Mouse (Mus musculus) neural tube, embryonic 15.5 days (tissue): ENCODE results near the gene Birc7. TPM values are rescaled to one million over a fixed set of nuclear protein-coding genes. Genes with fewer than 3 reads are reported as not detected.
A peak's percentile ranks its signal among the peaks of the same experiment; 100 is the strongest.

ENCODE experiments used
- ATAC-seq: fragments of 200-750 bp; cut with Nextera tagmentation; 2 replicates; pipeline ENCODE4 v1.8.0; 2017; ENCODE audit warnings: mild to moderate bottlenecking, moderate TSS enrichment, moderate library complexity; ENCODE audit not compliant: low FRiP score
- H3K27ac ChIP-seq: fragments of 300-500 bp; sonication (generic); replicated peaks from 2 replicates; pipeline ENCODE4 v1.5.1; 2015; ENCODE audit warnings: mild to moderate bottlenecking, inconsistent platforms
- H3K27me3 ChIP-seq: fragments of 300-500 bp; sonication (generic); replicated peaks from 2 replicates; pipeline ENCODE4 v1.6.1; 2015; ENCODE audit warnings: inconsistent platforms
- H3K36me3 ChIP-seq: fragments of 300-500 bp; sonication (generic); 2 replicates; pipeline ENCODE4 v1.6.1; 2015; ENCODE audit warnings: inconsistent platforms
- H3K4me1 ChIP-seq: fragments of 300-500 bp; sonication (generic); 2 replicates; pipeline ENCODE4 v1.6.1; 2015; ENCODE audit warnings: inconsistent platforms
- H3K4me2 ChIP-seq: fragments of 300-500 bp; sonication (generic); 2 replicates; pipeline ENCODE4 v1.6.1; 2015; ENCODE audit warnings: inconsistent platforms, mild to moderate bottlenecking, moderate library complexity
- H3K4me3 ChIP-seq: fragments of 300-500 bp; sonication (generic); replicated peaks from 2 replicates; pipeline ENCODE4 v1.5.1; 2015; ENCODE audit warnings: mild to moderate bottlenecking, inconsistent platforms
- H3K9ac ChIP-seq: fragments of 300-500 bp; sonication (generic); replicated peaks from 2 replicates; pipeline ENCODE4 v1.6.1; 2015; ENCODE audit warnings: mild to moderate bottlenecking, inconsistent platforms
- H3K9me3 ChIP-seq: fragments of 300-500 bp; sonication (generic); replicated peaks from 2 replicates; pipeline ENCODE4 v1.6.1; 2016; ENCODE audit warnings: inconsistent platforms
- WGBS: fragments of 180-500 bp; shearing (Covaris S2); methylation state at CpG from one replicate; pipeline ENCODE4 v1.1.7; 2015; ENCODE audit warnings: mixed read lengths; 5-methylcytosine and 5-hydroxymethylcytosine counted together
- polyA plus RNA-seq: library from polyadenylated mRNA; unstranded; fragments of >200 nt; fragmentation: Nextera tagmentation; extraction: Ambion mirVana; gene quantifications from 2 replicates; pipeline ENCODE4 v1.2.1, GENCODE M21; 2015

Birc7 gene
- polyA plus RNA-seq, 1 experiment from 2014 or later = not detected

DNA sequence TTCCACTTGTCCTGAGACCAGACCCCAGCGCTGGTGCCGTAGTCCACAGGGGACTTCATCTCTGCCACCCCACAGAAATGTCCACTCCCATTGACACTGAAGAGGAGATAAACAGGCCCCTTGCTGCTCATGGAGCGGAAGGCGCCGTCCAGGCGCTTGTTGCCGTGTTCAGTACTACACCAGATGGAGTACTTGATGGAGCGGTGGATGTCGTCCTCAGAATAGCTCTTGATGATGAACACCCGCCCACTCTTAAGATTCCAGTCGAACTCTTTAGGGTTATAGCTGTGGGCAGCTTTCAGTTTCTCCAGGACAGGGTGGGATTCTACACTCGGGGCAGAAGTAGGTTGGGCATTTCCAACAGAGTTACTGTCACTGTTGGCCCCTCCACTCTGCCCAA lies 17.9 kb upstream of the Birc7 start:
- no peak overlapping the region for H3K27ac ChIP-seq
- 0 out of 2 replicates have a peak, but pooled peaks cover 3% of the 10 kb centered on the region for H3K4me1 ChIP-seq
- H3K36me3 ChIP-seq = peaks cover 63% of the 10 kb centered on the region
- ATAC-seq = no peak
- H3K9ac ChIP-seq = no peak overlapping the region
- H3K4me3 ChIP-seq = no peak overlapping the region
- H3K27me3 ChIP-seq = no peaks in the 10 kb centered on the region
- WGBS = 96% methylated on average over 12 of the region's 12 CpGs
- H3K4me2 ChIP-seq = no peak overlapping the region
- H3K9me3 ChIP-seq = no peaks in the 10 kb centered on the region

DNA sequence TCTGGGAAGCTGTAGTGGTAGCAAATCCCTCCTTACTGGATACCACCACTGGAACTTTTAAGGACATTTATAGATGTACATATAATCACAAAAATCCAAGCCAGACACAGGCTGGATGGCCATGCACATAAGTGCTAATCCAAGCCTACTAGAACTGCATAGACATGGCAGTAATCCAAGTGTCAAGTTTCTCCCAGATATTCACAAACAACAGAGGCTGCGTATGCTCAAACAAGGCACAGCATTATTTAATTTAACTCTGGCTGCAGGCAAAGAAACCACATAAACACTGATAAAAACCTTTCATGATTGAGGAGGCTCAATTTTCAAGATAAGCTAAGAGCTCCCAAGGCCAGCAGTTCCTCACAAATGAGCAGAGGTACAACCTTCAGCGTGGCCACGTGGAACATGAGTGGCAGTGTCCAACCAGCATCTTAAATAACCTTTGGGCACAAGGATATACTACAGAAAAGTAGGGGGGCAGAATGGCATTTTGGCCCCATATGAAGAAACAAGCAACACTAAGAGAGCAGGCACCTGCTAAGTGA lies 12.9 kb upstream of the Birc7 start:
- Histone ChIP-seq H3K4me1 (peaks cover 31% of the 10 kb centered on the region), H3K4me3 (no peak overlapping the region), H3K27ac (no peak overlapping the region), H3K27me3 (no peaks in the 10 kb centered on the region), H3K9me3 (no peaks in the 10 kb centered on the region), H3K9ac (no peak overlapping the region), H3K4me2 (no peak overlapping the region), H3K36me3 (peaks cover 63% of the 10 kb centered on the region)
- 90% methylated on average over 3 of the region's 3 CpGs for WGBS
- no peak for ATAC-seq

DNA sequence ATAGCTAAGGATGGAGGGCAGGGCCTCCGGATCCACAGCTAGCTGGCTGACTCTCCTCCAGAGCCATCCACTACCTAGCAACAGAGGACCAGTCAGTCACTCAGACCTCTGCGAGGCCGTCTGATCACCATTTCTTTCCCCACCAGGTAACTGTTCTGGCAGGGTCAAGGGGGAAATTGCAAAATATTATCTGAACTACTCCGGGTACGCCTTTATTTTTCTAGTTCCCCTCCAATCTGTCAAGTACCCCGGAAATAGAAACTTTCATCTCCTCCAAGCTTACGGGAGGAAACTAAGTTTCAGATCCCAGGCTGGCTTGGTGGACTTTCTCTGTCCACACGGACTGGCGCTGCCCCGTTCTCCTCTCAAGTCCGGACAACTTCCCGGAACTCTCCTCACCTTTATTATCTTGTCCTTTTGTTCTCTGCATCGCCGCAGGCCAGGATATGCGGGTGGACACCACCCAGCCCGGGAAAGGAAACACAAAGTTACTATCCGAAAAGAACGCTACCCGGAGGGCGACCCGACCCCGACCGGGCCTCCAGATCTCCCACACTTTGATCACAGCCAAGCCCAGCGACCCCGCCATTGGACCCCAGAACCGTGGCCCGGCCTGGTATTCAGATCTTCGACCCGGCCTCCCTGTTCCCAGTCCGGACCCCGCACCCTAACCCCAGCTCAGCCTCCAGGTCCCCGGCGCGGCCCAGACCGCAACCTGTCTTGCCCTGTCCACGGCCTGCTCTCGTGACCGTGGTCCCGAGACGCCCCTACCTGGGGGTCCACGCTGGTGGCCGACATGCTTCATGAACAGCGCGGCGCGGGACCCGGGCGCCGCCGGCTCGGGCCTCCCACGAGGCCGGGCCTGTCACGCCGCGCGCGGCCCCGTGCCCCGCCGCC lies 8.7 kb upstream of the Birc7 start:
- H3K4me1 ChIP-seq = peaks cover 35% of the 10 kb centered on the region
- H3K4me3 ChIP-seq = peak overlapping the region; percentile 100
- no peaks in the 10 kb centered on the region for H3K9me3 ChIP-seq
- peaks cover 28% of the 10 kb centered on the region for H3K36me3 ChIP-seq
- under 1% methylated on average over 61 of the region's 61 CpGs for WGBS
- peak overlapping the region; percentile 89 for H3K4me2 ChIP-seq
- H3K27me3 ChIP-seq = peaks cover 5% of the 10 kb centered on the region; the same call in 1 of the 2 replicates
- peak overlapping the region; percentile 80 for H3K27ac ChIP-seq
- H3K9ac ChIP-seq = peak overlapping the region; percentile 99
- ATAC-seq = peak; percentile 64

DNA sequence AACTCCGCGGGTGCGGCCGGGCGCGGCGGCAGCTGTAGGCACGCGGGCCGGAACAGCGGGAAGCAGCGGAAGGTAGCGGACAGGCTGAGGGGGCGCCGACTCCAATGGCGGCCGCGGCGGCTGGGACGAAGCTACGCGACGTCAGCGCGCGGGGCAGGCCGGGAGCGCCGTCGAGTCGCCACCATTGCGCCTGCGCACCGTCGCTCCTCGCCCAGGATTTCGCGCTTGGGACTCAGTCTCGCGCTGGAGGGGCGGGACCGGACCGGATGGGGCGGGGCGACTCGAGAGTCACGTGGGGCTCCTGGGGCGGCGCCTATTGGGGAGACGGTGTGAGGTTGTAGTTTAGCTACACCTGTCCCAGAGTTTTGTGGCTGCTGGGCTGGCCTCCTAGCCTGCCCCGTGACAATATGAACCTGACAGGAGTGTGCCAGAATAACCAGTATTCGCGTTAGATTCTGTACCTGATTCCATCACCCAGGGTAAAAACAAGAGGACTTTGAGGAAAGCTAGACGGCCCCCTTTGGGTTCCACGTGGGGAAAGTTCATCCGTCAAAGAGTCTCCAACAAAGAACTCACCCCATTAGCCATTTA lies 7.9 kb upstream of the Birc7 start, which contains the start of gene Ythdf1:
TSS of gene Ythdf1 (minus strand) at position 140 of the 591 bp plus-strand sequence.
- Histone ChIP-seq H3K4me3 (peak within 1 kb of the TSS; percentile 100), H3K27ac (peak within 1 kb of the TSS; percentile 80), H3K4me1 (peaks cover 33% of the 10 kb centered on the region), H3K27me3 (peaks cover 5% of the 10 kb centered on the region; the same call in 1 of the 2 replicates), H3K36me3 (peaks cover 22% of the 10 kb centered on the region), H3K9ac (peak within 1 kb of the TSS; percentile 99), H3K9me3 (no peaks in the 10 kb centered on the region), H3K4me2 (peak within 1 kb of the TSS; percentile 89)
- peak; percentile 95 for ATAC-seq
- 1% methylated on average over 46 of the region's 56 CpGs for WGBS

DNA sequence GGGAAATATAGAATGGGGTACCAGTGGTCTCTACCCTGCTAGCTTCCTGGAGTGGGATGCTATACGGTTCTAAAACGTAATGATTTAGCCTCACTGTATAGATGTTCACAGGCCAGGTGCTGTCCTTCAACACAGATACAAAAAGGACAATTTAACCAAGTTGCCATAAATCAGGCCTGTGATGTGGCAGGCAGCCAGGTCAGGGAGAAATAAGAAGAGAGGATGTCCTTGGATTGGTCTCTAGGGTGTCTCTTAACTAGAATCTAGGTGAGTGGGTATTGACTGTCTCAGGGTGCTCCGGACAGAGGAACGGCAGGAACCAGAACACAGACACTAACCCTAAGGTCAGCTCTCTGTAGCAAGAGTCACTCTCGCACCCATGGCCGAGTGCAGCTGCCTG lies 6.1 kb upstream of the Birc7 start:
- H3K9ac ChIP-seq = no peak overlapping the region
- H3K9me3 ChIP-seq = no peaks in the 10 kb centered on the region
- ATAC-seq = no peak
- H3K4me2 ChIP-seq = no peak overlapping the region
- no peak overlapping the region for H3K4me3 ChIP-seq
- H3K4me1 ChIP-seq = peaks cover 25% of the 10 kb centered on the region
- no peak overlapping the region for H3K27ac ChIP-seq
- 90% methylated on average over 6 of the region's 6 CpGs for WGBS
- peaks cover 5% of the 10 kb centered on the region; the same call in 1 of the 2 replicates for H3K27me3 ChIP-seq
- H3K36me3 ChIP-seq = peaks cover 10% of the 10 kb centered on the region

DNA sequence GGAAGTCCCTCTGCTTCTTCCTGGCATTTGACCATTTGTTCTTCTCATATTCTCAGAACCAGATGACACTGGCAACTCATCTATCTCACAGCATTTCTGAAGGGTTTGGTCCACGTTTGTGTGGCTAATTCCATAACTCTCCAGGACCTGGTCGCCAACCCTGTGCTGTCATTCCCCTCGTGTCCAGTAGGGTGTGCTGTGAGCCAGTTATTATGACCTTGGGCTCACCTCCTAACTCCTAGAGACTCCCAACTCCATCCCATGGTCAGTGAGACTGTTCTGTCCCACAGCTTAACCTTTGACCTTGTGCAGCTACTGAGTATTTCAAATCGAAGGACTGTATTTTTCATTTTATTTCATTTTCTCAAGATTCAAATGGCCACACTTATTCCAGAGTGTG lies 3.6 kb upstream of the Birc7 start:
- H3K4me1 ChIP-seq = peaks cover 5% of the 10 kb centered on the region
- no peaks in the 10 kb centered on the region for H3K36me3 ChIP-seq
- H3K27me3 ChIP-seq = peaks cover 5% of the 10 kb centered on the region; the same call in 1 of the 2 replicates
- no peak overlapping the region for H3K27ac ChIP-seq
- H3K4me3 ChIP-seq = no peak overlapping the region
- no peak overlapping the region for H3K4me2 ChIP-seq
- no peak overlapping the region for H3K9ac ChIP-seq
- WGBS = 7% methylated on average over 4 of the region's 4 CpGs
- ATAC-seq = no peak
- no peaks in the 10 kb centered on the region for H3K9me3 ChIP-seq

DNA sequence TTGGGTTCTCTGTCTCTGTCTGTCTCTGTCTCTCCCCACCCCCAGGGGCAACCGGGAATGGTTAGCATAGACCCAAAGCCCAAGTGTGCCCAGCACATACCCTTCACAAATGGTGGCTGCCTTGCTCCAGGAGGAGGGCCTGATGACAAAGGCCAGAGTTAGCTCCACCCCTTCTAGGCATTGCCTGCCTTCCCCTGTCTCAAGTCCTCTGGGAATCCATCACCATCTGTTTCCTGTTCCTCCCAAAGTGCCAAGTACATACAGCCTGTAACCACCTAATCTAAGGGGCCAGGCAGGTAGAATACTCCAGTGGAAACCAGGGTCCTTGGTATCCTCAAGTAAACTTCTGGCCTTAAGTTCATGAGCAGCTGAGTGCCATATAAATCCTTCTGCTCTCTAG lies 3.6 kb downstream of the Birc7 start:
- ATAC-seq = no peak
- WGBS = 67% methylated on average over 1 of the region's 1 CpGs
- Histone ChIP-seq H3K27me3 (no peaks in the 10 kb centered on the region), H3K9ac (no peak overlapping the region), H3K4me1 (no peaks in the 10 kb centered on the region), H3K4me2 (no peak overlapping the region), H3K27ac (no peak overlapping the region), H3K36me3 (peaks cover 21% of the 10 kb centered on the region; the same call in 1 of the 2 replicates), H3K9me3 (no peaks in the 10 kb centered on the region), H3K4me3 (no peak overlapping the region)

DNA sequence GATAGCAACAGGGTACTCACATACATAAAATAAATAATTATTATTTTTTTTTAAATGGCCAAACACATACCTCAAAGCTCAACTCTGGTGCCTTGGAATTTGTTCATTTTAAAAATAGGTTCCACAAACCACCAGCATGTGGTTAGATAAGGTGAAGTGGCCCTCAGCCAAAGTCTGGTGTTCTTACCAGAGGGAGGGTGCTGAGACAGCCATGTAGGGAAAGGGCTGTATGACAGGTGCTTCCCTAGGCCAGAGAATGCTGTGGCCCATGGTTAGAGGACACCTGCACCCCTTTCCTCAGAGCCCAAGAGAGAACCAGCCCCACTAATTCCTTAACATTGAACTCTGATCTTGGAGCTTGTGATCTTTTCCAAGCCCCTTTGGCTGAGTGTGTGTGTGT lies 11.4 kb downstream of the Birc7 start:
- H3K4me3 ChIP-seq = no peak overlapping the region
- 0 out of 2 replicates have a peak, but pooled peaks cover 6% of the 10 kb centered on the region for H3K4me1 ChIP-seq
- H3K9me3 ChIP-seq = no peaks in the 10 kb centered on the region
- H3K36me3 ChIP-seq = 0 out of 2 replicates have a peak, but pooled peaks cover 22% of the 10 kb centered on the region
- no peak overlapping the region for H3K9ac ChIP-seq
- no peak overlapping the region for H3K4me2 ChIP-seq
- no peak overlapping the region for H3K27ac ChIP-seq
- no peak for ATAC-seq
- H3K27me3 ChIP-seq = no peaks in the 10 kb centered on the region

DNA sequence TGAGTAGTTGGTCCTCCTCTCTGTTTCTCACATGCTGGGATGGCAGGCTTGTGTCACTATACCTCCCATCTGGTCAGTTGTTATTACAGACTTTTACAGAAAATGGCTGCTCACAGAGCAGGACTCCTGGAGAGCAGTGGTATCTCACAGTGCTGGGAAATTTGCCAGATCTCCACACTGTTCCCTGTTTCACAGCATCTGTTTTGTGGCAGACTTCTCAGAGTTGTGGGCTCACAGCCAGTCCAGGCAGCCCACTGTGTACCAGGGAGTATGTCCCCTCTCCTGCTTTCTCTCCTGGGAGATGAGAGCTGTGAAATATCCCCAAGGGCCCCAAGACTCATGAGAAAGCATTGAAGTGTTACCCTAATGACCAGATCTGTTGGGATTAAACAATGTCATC lies 13.0 kb downstream of the Birc7 start:
- H3K4me3 ChIP-seq = no peak overlapping the region
- no peak overlapping the region for H3K4me2 ChIP-seq
- 0 out of 2 replicates have a peak, but pooled peaks cover 6% of the 10 kb centered on the region for H3K4me1 ChIP-seq
- H3K27ac ChIP-seq = peak overlapping the region; percentile 33; the same call in 1 of the 2 replicates
- H3K27me3 ChIP-seq = no peaks in the 10 kb centered on the region
- 0 out of 2 replicates have a peak, but pooled peaks cover 13% of the 10 kb centered on the region for H3K36me3 ChIP-seq
- H3K9ac ChIP-seq = no peak overlapping the region
- peak; percentile 55; the same call in 1 of the 2 replicates for ATAC-seq
- H3K9me3 ChIP-seq = no peaks in the 10 kb centered on the region

DNA sequence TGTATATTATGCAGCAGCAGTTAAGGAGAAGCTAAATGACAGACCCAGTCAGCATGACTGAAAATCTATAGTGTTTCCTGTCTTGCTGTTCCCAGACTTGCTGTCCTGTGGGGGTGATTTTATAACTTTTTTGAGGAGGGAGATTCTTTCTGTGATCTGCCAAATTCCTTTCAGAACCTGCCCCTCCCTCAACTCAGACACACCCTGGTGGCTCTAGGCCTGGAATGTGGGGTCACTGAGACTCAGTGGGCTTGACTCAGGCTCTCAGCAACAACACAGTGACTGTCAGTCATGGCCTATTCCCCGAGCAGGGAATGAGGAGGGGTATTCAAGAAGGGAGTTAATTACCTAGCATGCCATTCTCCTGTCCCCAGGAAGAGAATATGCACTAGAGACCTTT lies 21.1 kb downstream of the Birc7 start:
- WGBS = 22% methylated on average over 1 of the region's 1 CpGs
- H3K4me1 ChIP-seq = peaks cover 35% of the 10 kb centered on the region
- no peak overlapping the region for H3K4me2 ChIP-seq
- H3K27me3 ChIP-seq = no peaks in the 10 kb centered on the region
- no peaks in the 10 kb centered on the region for H3K36me3 ChIP-seq
- no peaks in the 10 kb centered on the region for H3K9me3 ChIP-seq
- ATAC-seq = no peak
- no peak overlapping the region for H3K9ac ChIP-seq
- no peak overlapping the region for H3K27ac ChIP-seq
- H3K4me3 ChIP-seq = no peak overlapping the region

DNA sequence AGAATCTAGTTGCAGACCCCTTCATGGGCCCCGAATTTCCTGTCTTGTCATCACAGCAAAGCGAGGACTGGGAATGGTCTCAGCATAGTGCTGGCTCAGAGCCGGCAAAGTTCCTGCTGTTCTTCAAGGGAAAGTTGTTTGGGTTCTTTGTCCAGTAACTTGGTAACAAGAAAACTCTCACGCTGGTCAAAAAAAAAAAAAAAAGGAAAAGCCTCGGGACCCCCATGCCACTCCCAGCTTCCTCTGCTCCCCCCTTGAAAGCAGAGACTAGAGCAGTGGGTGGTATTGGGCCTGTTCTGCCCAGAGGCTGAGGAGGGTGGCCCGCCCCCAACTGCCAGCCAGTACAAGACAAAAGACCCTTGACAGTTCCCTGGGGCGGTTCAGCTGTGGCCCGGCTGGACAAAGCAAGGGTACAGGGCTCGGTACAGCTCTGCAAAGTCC lies 23.9 kb downstream of the Birc7 start:
- Histone ChIP-seq H3K4me2 (peak overlapping the region; percentile 82), H3K4me1 (peaks cover 39% of the 10 kb centered on the region), H3K4me3 (peak overlapping the region; percentile 65), H3K9ac (peak overlapping the region; percentile 78; the same call in 1 of the 2 replicates), H3K36me3 (no peaks in the 10 kb centered on the region), H3K9me3 (no peaks in the 10 kb centered on the region), H3K27ac (peak overlapping the region; percentile 92), H3K27me3 (no peaks in the 10 kb centered on the region)
- 3% methylated on average over 9 of the region's 9 CpGs for WGBS
- ATAC-seq = 0 out of 2 replicates have a peak, but pooled peaks have one; percentile 39
